Mouse (Mus musculus) intestine, embryonic 16.5 days (tissue): ENCODE data around the gene Fam131a. TPM values are rescaled to one million over a fixed set of nuclear protein-coding genes. Genes with fewer than 3 reads are reported as not detected.

Experiments
- ATAC-seq: fragments of 200-750 bp; cut with Nextera tagmentation; 2 replicates; pipeline ENCODE4 v1.8.0; 2017; ENCODE audit warnings: moderate TSS enrichment, moderate library complexity
- H3K27ac ChIP-seq: fragments of 300-500 bp; sonication (generic); 2 replicates; pipeline ENCODE4 v1.5.1; 2014; ENCODE audit warnings: mild to moderate bottlenecking, low read length
- H3K27me3 ChIP-seq: fragments of 300-500 bp; sonication (generic); replicated peaks from 2 replicates; pipeline ENCODE4 v1.6.1; 2014; ENCODE audit warnings: low read length, control low read depth, mixed read lengths; ENCODE audit not compliant: control insufficient read depth, insufficient read depth
- H3K36me3 ChIP-seq: fragments of 300-500 bp; sonication (generic); 2 replicates; pipeline ENCODE4 v1.6.1; 2014; ENCODE audit warnings: low read length, control low read depth; ENCODE audit not compliant: control insufficient read depth, insufficient read depth
- H3K4me1 ChIP-seq: fragments of 300-500 bp; sonication (generic); 2 replicates; pipeline ENCODE4 v1.6.1; 2014; ENCODE audit warnings: low read length, control low read depth, mixed read lengths; ENCODE audit not compliant: control insufficient read depth, insufficient read depth
- H3K4me2 ChIP-seq: fragments of 300-500 bp; sonication (generic); 2 replicates; pipeline ENCODE4 v1.6.1; 2014; ENCODE audit warnings: low read depth, low read length, control low read depth
- H3K4me3 ChIP-seq: fragments of 300-500 bp; sonication (generic); 2 replicates; pipeline ENCODE4 v1.5.1; 2014; ENCODE audit warnings: mild to moderate bottlenecking, low read length
- H3K9ac ChIP-seq: fragments of 300-500 bp; sonication (generic); 2 replicates; pipeline ENCODE4 v1.6.1; 2014; ENCODE audit warnings: low read depth, low read length
- H3K9me3 ChIP-seq: fragments of 300-500 bp; sonication (generic); 2 replicates; pipeline ENCODE4 v1.6.1; 2016; ENCODE audit warnings: low read length, control low read depth; ENCODE audit not compliant: control insufficient read depth
- WGBS: fragments of 180-500 bp; shearing (Covaris S2); extraction: QIAGEN DNeasy Blood & Tissue Kit; methylation state at CpG from one replicate; pipeline ENCODE4 v1.1.7; 2014; 5-methylcytosine and 5-hydroxymethylcytosine counted together
- polyA plus RNA-seq: library from polyadenylated mRNA; unstranded; fragments of >200 nt; fragmentation: Nextera tagmentation; extraction: Ambion mirVana; gene quantifications from 2 replicates; pipeline ENCODE4 v1.2.1, GENCODE M21; 2015

Fam131a gene
- polyA plus RNA-seq, 1 experiment from 2014 or later, result 6.2 TPM

GRCm38 (mm10) chr16:20722736-20723135 is 29.7 kb downstream of the Fam131a start:
- no peak overlapping the region for H3K27ac ChIP-seq
- H3K9ac ChIP-seq, result no peak overlapping the region
- no peak overlapping the region for H3K4me3 ChIP-seq
- H3K36me3 ChIP-seq, result peaks cover 6% of the 10 kb centered on the region; the same call in 1 of the 2 replicates
- no peaks in the 10 kb centered on the region for H3K9me3 ChIP-seq
- ATAC-seq, result no peak
- H3K4me1 ChIP-seq, result peaks cover 8% of the 10 kb centered on the region
- no peak overlapping the region for H3K4me2 ChIP-seq
- 61% methylated on average over 4 of the region's 4 CpGs for whole genome bisulfite sequencing
- H3K27me3 ChIP-seq, result no peaks in the 10 kb centered on the region

DNA sequence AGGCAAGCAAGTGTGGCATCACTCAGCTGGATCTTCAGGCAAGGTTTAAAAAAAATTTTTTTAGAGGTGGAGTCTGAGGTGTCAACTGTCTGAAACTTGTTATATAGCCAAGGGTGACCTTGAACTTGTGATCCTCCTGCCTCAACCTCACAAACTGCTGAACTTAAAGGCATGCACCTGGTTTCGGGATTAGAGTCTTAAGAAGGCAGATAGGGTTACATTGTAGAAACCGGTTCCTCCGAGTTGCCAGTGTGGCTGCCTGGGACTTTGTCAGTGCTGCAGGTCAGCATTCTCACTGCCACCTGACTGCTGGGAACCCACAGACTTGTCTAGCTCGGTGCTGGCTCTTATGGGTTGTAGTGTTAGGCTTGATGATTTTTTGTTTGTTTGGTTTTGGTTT is 30.2 kb downstream of the Fam131a start:
- H3K27ac ChIP-seq, result no peak overlapping the region
- H3K27me3 ChIP-seq, result no peaks in the 10 kb centered on the region
- H3K4me1 ChIP-seq, result peaks cover 8% of the 10 kb centered on the region
- H3K4me2 ChIP-seq, result no peak overlapping the region
- ATAC-seq, result no peak
- no peaks in the 10 kb centered on the region for H3K9me3 ChIP-seq
- no peak overlapping the region for H3K4me3 ChIP-seq
- peaks cover 6% of the 10 kb centered on the region; the same call in 1 of the 2 replicates for H3K36me3 ChIP-seq
- no peak overlapping the region for H3K9ac ChIP-seq
- 44% methylated on average over 4 of the region's 4 CpGs for WGBS

DNA sequence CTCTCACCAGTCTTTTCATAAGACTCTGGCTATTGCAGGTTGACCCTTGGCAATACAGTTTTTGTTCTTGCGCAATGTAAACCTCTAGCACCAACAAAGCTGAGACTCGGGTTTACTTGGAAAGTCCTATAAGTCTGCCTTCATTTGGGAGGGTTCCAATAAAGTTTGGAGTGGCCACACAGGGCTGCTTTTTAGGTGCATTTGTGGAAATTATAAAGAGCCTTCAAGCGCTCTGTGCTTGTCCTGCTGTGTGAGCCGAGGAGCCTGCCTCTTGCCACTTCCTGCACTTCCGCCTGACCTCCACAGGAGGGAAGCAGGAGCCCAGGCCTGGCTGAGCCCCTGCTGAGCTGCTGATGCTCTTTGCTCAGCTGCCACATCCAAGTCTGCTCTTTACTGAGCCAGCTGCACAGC is 31.3 kb downstream of the Fam131a start:
- Histone ChIP-seq H3K27me3 (no peaks in the 10 kb centered on the region), H3K9ac (no peak overlapping the region), H3K4me2 (no peak overlapping the region), H3K4me3 (no peak overlapping the region), H3K36me3 (peaks cover 6% of the 10 kb centered on the region; the same call in 1 of the 2 replicates), H3K4me1 (peaks cover 3% of the 10 kb centered on the region; the same call in 1 of the 2 replicates), H3K27ac (no peak overlapping the region), H3K9me3 (no peaks in the 10 kb centered on the region)
- ATAC-seq, result peak; percentile 82
- WGBS, result 32% methylated on average over 5 of the region's 5 CpGs

DNA sequence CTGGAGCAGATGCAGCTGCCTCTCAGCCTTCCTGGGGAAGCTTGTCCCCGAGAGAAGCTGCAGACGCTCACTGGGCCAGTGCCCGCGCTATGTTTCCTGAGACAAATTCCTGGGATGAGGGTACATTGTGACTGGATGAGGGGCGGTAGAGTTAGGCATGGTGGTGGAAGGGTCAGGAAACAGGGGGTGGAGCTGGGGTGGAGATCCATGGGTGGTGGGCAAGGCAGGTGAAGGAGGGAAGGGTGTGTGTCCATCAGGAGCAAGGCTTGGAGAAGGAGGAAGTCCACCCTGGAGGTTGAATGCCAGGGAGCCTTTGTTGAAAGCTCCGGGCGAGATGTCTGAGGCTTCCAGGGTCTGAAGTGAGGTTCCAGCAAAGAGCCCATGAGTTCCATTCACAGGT is 32.3 kb downstream of the Fam131a start:
- 85% methylated on average over 7 of the region's 7 CpGs for WGBS
- Histone ChIP-seq H3K9ac (no peak overlapping the region), H3K9me3 (no peaks in the 10 kb centered on the region), H3K27me3 (no peaks in the 10 kb centered on the region), H3K4me2 (no peak overlapping the region), H3K4me1 (peaks cover 9% of the 10 kb centered on the region; the same call in 1 of the 2 replicates), H3K27ac (no peak overlapping the region), H3K4me3 (no peak overlapping the region), H3K36me3 (peaks cover 6% of the 10 kb centered on the region; the same call in 1 of the 2 replicates)
- ATAC-seq, result no peak

DNA sequence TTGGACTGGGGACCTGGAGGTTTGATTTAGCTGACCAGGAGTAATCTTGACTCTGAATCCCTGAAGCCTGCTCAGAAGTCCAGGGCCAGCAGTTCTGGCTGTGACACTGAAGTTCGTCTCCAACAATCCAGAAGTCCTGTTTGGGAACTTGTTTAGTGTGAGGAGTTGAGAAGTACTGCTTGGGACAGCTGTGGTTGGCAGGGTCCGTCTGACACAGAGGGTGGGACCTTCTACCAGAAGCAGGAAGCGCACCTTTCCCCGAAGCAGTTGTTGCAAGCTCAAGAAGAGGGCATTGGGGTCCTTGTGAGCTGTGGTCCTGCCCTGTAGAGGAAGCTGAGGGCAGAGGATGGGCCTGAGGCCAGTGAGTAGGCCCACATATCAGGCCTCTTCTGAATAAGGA is 32.7 kb downstream of the Fam131a start:
- no peak overlapping the region for H3K27ac ChIP-seq
- no peak for ATAC-seq

GRCm38 (mm10) chr16:20726384-20726783 is 33.3 kb downstream of the Fam131a start:
- no peaks in the 10 kb centered on the region for H3K9me3 ChIP-seq
- 66% methylated on average over 1 of the region's 1 CpGs for WGBS
- no peak overlapping the region for H3K4me2 ChIP-seq
- no peak overlapping the region for H3K27ac ChIP-seq
- no peak for ATAC-seq
- no peak overlapping the region for H3K9ac ChIP-seq
- H3K27me3 ChIP-seq, result no peaks in the 10 kb centered on the region
- H3K36me3 ChIP-seq, result peaks cover 4% of the 10 kb centered on the region; the same call in 1 of the 2 replicates
- peaks cover 12% of the 10 kb centered on the region; the same call in 1 of the 2 replicates for H3K4me1 ChIP-seq
- no peak overlapping the region for H3K4me3 ChIP-seq

More for the DNA sequence above, 32.7 kb downstream of the Fam131a start:
- no peak overlapping the region for H3K4me2 ChIP-seq
- no peak overlapping the region for H3K4me3 ChIP-seq
- WGBS, result 80% methylated on average over 4 of the region's 4 CpGs
- no peaks in the 10 kb centered on the region for H3K9me3 ChIP-seq
- no peaks in the 10 kb centered on the region for H3K27me3 ChIP-seq
- no peak overlapping the region for H3K9ac ChIP-seq
- H3K4me1 ChIP-seq, result peaks cover 12% of the 10 kb centered on the region; the same call in 1 of the 2 replicates
- peaks cover 6% of the 10 kb centered on the region; the same call in 1 of the 2 replicates for H3K36me3 ChIP-seq

DNA sequence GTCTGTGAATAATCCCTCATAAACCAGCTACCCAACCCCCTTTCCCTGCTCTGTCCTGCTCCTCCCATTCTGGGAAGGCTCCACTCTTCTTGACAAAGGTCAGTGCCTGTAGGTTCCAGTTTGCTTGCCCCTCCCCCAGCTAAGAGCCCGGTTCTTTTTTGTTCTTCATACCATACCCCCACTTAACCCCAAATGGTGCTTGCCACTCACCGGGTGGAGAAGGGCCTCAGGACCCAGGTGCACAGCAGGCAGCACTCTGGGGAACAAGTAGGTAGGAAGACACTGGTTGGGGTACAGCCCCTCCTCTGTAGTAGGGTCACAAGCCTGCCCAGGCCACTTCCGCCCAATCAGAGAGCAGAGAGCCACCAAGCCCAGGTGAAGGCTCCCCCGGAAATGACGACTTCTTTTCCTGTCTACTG is 37.3 kb downstream of the Fam131a start:
- Histone ChIP-seq H3K27ac (no peak overlapping the region), H3K9me3 (no peaks in the 10 kb centered on the region), H3K27me3 (peaks cover 20% of the 10 kb centered on the region), H3K9ac (peak overlapping the region; percentile 37; the same call in 1 of the 2 replicates), H3K4me1 (peaks cover 20% of the 10 kb centered on the region), H3K36me3 (no peaks in the 10 kb centered on the region), H3K4me2 (peak overlapping the region; percentile 40), H3K4me3 (peak overlapping the region; percentile 23)
- ATAC-seq, result peak; percentile 64
- 37% methylated on average over 5 of the region's 5 CpGs for WGBS

DNA sequence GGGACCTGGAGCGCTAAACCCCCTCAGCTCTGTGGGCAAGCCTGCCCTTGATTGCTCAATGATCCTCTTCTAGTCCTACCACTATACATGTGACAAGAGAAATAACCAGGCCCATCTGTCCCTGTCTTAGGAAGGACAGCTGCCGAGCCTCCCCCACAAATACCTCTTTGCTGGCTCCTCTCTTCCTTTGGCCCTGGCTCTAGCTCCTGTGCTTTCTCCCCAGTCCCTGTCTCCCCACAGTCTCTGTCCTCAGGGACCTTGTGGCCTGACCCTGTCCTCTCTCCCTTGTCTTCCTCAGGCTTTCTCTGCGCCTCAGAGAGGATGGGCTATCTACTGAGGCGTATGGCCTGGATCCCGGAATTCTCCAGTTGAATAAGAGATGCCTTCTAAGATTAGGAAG is 38.6 kb downstream of the Fam131a start:
- Histone ChIP-seq H3K9ac (no peak overlapping the region), H3K4me3 (no peak overlapping the region), H3K4me2 (no peak overlapping the region), H3K27me3 (peaks cover 25% of the 10 kb centered on the region), H3K4me1 (peaks cover 20% of the 10 kb centered on the region), H3K9me3 (no peaks in the 10 kb centered on the region), H3K36me3 (no peaks in the 10 kb centered on the region), H3K27ac (no peak overlapping the region)
- no peak for ATAC-seq
- 71% methylated on average over 5 of the region's 5 CpGs for WGBS

DNA sequence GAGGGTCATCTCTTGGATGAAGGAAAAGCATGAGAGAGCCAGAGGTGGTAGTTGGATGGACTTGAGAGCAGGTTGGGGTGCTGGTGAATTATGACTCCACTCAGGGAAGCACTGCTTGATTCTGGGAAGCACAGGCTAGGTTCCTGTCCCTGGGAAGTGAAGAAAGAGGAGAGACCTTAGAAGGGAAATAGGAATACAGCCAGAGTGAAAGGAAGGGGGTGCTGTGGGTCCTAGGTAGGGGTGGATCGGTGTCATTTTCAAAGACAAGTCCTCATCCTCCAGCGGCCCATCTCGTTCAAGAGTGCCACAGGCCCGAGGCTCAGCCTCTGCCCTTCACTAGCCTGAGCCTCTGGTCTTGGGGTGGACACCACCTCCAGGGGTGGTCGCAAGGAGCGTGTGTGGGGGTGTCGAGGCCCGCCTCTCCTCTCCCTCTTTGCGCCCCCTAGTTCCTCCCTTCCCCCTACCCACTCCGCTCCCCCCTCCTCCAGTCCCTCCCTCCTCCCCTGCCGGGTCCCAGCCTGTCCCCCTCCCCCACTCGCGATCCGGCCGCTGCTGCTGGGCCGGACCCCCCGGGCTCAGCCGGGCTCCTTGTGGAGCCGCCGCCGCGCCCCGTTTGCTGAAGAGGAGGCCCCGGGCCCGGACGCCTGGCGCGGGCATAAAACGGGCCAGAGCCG is 39.3 kb downstream of the Fam131a start:
- peak overlapping the region; percentile 68 for H3K4me3 ChIP-seq
- H3K9me3 ChIP-seq, result no peaks in the 10 kb centered on the region
- 3% methylated on average over 30 of the region's 30 CpGs for WGBS
- peaks cover 20% of the 10 kb centered on the region for H3K4me1 ChIP-seq
- H3K27ac ChIP-seq, result peak overlapping the region; percentile 52; the same call in 1 of the 2 replicates
- no peaks in the 10 kb centered on the region for H3K36me3 ChIP-seq
- H3K9ac ChIP-seq, result peak overlapping the region; percentile 81
- ATAC-seq, result peak; percentile 12
- peaks cover 25% of the 10 kb centered on the region for H3K27me3 ChIP-seq
- H3K4me2 ChIP-seq, result peak overlapping the region; percentile 100
